Mouse (Mus musculus): ENCODE measurements around the gene Gm49450. TPM values are rescaled to one million over a fixed set of nuclear protein-coding genes. Genes with fewer than 3 reads are reported as not detected.
"Not testable (repeated sequence)": the region's sequence is repeated elsewhere in the genome, so short reads cannot be mapped to it uniquely, and the experiment has no call there.

Gm49450 gene
- total RNA-seq, 1 experiment from 2014 or later: 56.4 TPM

GRCm38 (mm10) chr15:98987077-98987630 is 33.8 kb upstream of the Gm49450 start:
- ATAC-seq (replicated peaks; ENCODE audit: insufficient number of reproducible peaks, low FRiP score, low TSS enrichment, poor library complexity, severe bottlenecking): no peak

GRCm38 (mm10) chr15:98985982-98986715 is 32.8 kb upstream of the Gm49450 start:
- no peak for ATAC-seq (replicated peaks; ENCODE audit: insufficient number of reproducible peaks, low FRiP score, low TSS enrichment, poor library complexity, severe bottlenecking)

GRCm38 (mm10) chr15:98985240-98985981 is 32.1 kb upstream of the Gm49450 start:
- peak; percentile 89 for ATAC-seq (replicated peaks; ENCODE audit: insufficient number of reproducible peaks, low FRiP score, low TSS enrichment, poor library complexity, severe bottlenecking)

- ATAC-seq (replicated peaks; ENCODE audit: insufficient number of reproducible peaks, low FRiP score, low TSS enrichment, poor library complexity, severe bottlenecking): no peak
Measured at GRCm38 (mm10) chr15:98984681-98985080, 31.3 kb upstream of the Gm49450 start.

GRCm38 (mm10) chr15:98983431-98984081 is 30.2 kb upstream of the Gm49450 start:
- no peak for ATAC-seq (replicated peaks; ENCODE audit: insufficient number of reproducible peaks, low FRiP score, low TSS enrichment, poor library complexity, severe bottlenecking)

GRCm38 (mm10) chr15:98982100-98982499 is 28.7 kb upstream of the Gm49450 start:
- ATAC-seq (replicated peaks; ENCODE audit: insufficient number of reproducible peaks, low FRiP score, low TSS enrichment, poor library complexity, severe bottlenecking): no peak

GRCm38 (mm10) chr15:98980012-98980614 is 26.8 kb upstream of the Gm49450 start:
- ATAC-seq (replicated peaks; ENCODE audit: insufficient number of reproducible peaks, low FRiP score, low TSS enrichment, poor library complexity, severe bottlenecking): no peak

GRCm38 (mm10) chr15:98978409-98979172 is 25.2 kb upstream of the Gm49450 start:
- ATAC-seq (replicated peaks; ENCODE audit: insufficient number of reproducible peaks, low FRiP score, low TSS enrichment, poor library complexity, severe bottlenecking): no peak

- no peak for ATAC-seq (replicated peaks; ENCODE audit: insufficient number of reproducible peaks, low FRiP score, low TSS enrichment, poor library complexity, severe bottlenecking)
Measured at GRCm38 (mm10) chr15:98977759-98978408, 24.5 kb upstream of the Gm49450 start.

- ATAC-seq (replicated peaks; ENCODE audit: insufficient number of reproducible peaks, low FRiP score, low TSS enrichment, poor library complexity, severe bottlenecking): no peak
Measured at GRCm38 (mm10) chr15:98976763-98977758, 23.7 kb upstream of the Gm49450 start.

- peak; percentile 47; the same call in 1 of the 2 replicates for ATAC-seq (replicated peaks; ENCODE audit: insufficient number of reproducible peaks, low FRiP score, low TSS enrichment, poor library complexity, severe bottlenecking)
Measured at GRCm38 (mm10) chr15:98973015-98973614, 19.8 kb upstream of the Gm49450 start.

- ATAC-seq (replicated peaks; ENCODE audit: insufficient number of reproducible peaks, low FRiP score, low TSS enrichment, poor library complexity, severe bottlenecking): not testable (repeated sequence)
Measured at GRCm38 (mm10) chr15:98971576-98972320, 18.4 kb upstream of the Gm49450 start.

GRCm38 (mm10) chr15:98971111-98971510 is 17.8 kb upstream of the Gm49450 start:
- no peak for ATAC-seq (replicated peaks; ENCODE audit: insufficient number of reproducible peaks, low FRiP score, low TSS enrichment, poor library complexity, severe bottlenecking)

- ATAC-seq (replicated peaks; ENCODE audit: insufficient number of reproducible peaks, low FRiP score, low TSS enrichment, poor library complexity, severe bottlenecking): no peak
Measured at GRCm38 (mm10) chr15:98969372-98970101, 16.2 kb upstream of the Gm49450 start.

Data from monocyte, adult 5-6 weeks (primary cell).